Mouse (Mus musculus): ENCODE results near the gene Aamdc.

GRCm38 (mm10) chr7:97514786-97515185 is 64.5 kb downstream of the Aamdc start:
- TF ChIP-seq CTCF (IDR thresholded peaks at IDR 0.05; ENCODE audit: low read depth) (no peak), EP300 (IDR thresholded peaks at IDR 0.05; ENCODE audit: low read depth) (no peak)

Data from heart, postnatal 0 days (tissue).